Mouse (Mus musculus) liver, embryonic 14.5 days (tissue): ENCODE data around the gene Hnrnpa0. TPM values are rescaled to one million over a fixed set of nuclear protein-coding genes. Genes with fewer than 3 reads are reported as not detected.
A peak's percentile ranks its signal among the peaks of the same experiment; 100 is the strongest.

ENCODE experiments used
- ATAC-seq: fragments of 200-750 bp; cut with Nextera tagmentation; 2 replicates; pipeline ENCODE4 v1.8.0; 2017; ENCODE audit warnings: moderate number of reproducible peaks, mild to moderate bottlenecking, moderate library complexity; ENCODE audit not compliant: insufficient read depth
- DNase-seq, 3 experiments: peaks; one replicate each; pipeline ENCODE4 v3.0.0-alpha.2; 2012 to 2013; ENCODE audit warnings: low read depth in 3 of 3, low spot score in 3 of 3
- H3K27ac ChIP-seq: fragments of 300-500 bp; sonication (generic); 2 replicates; pipeline ENCODE4 v1.5.1; 2014; ENCODE audit warnings: moderate library complexity, mild to moderate bottlenecking, control low read depth, inconsistent platforms
- H3K27me3 ChIP-seq: fragments of 300-500 bp; sonication (generic); 2 replicates; pipeline ENCODE4 v1.6.1; 2014; ENCODE audit warnings: mild to moderate bottlenecking, low read length, moderate library complexity; ENCODE audit not compliant: control insufficient read depth, insufficient read depth
- H3K36me3 ChIP-seq: fragments of 300-500 bp; sonication (generic); replicated peaks from 2 replicates; pipeline ENCODE4 v1.6.1; 2014; ENCODE audit warnings: low read depth; ENCODE audit not compliant: control insufficient read depth, insufficient read depth
- H3K4me1 ChIP-seq, 2 experiments: fragments of 200-500 bp in 1 of 2; fragments of 300-500 bp in 1 of 2; sonication (generic) in 1 of 2; replicated peaks; 2 replicates each; pipeline ENCODE4 v1.6.1; 2012 to 2014; ENCODE audit warnings: antibody characterized with exemption in 1 of 2, inconsistent platforms in 1 of 2, low read length in 1 of 2; ENCODE audit not compliant: control insufficient read depth in 2 of 2, insufficient read depth in 2 of 2
- H3K4me2 ChIP-seq: fragments of 300-500 bp; sonication (generic); 2 replicates; pipeline ENCODE4 v1.6.1; 2014; ENCODE audit warnings: low read depth, mild to moderate bottlenecking, control low read depth, moderate library complexity
- H3K4me3 ChIP-seq, 2 experiments: fragments of 200-500 bp in 1 of 2; fragments of 300-500 bp in 1 of 2; sonication (generic) in 1 of 2; 2 replicates each; pipeline ENCODE4 v1.5.1; 2012 to 2014; ENCODE audit warnings: low read depth in 2 of 2, low read length in 2 of 2, mild to moderate bottlenecking in 2 of 2, control low read depth in 1 of 2, inconsistent platforms in 1 of 2, moderate library complexity in 1 of 2; ENCODE audit not compliant: insufficient read depth in 1 of 2
- H3K9ac ChIP-seq: fragments of 300-500 bp; sonication (generic); replicated peaks from 2 replicates; pipeline ENCODE4 v1.6.1; 2014; ENCODE audit warnings: mild to moderate bottlenecking, control low read depth, moderate library complexity
- H3K9me3 ChIP-seq: fragments of 300-500 bp; sonication (generic); 2 replicates; pipeline ENCODE4 v1.6.1; 2016; ENCODE audit warnings: low read length, mixed read lengths; ENCODE audit not compliant: control insufficient read depth
- CTCF ChIP-seq: IDR thresholded peaks from 2 replicates; pipeline ENCODE4 v1.5.1; 2016; ENCODE audit warnings: antibody characterized with exemption, low read depth, control low read depth
- EP300 ChIP-seq: IDR thresholded peaks from 2 replicates; pipeline ENCODE4 v1.6.1; 2016; ENCODE audit warnings: antibody characterized with exemption, low read depth
- WGBS: fragments of 180-500 bp; shearing (Covaris S2); extraction: QIAGEN DNeasy Blood & Tissue Kit; methylation state at CpG from one replicate; pipeline ENCODE4 v1.1.7; 2014; ENCODE audit not compliant: insufficient replicate concordance; 5-methylcytosine and 5-hydroxymethylcytosine counted together
- polyA plus RNA-seq, 2 experiments: library from polyadenylated mRNA; depleted of rRNA in 1 of 2; stranded (reverse) in 1 of 2; unstranded in 1 of 2; fragments of >200 nt; fragmentation: Nextera tagmentation in 1 of 2; extraction: Ambion mirVana in 1 of 2; gene quantifications; 2 replicates each; pipeline versions ENCODE4 v1.2.1 to v1.2.3; 2012 to 2014

Gene Hnrnpa0
- polyA plus RNA-seq, 2 experiments: 9.7 to 62.9 TPM

GRCm38 (mm10) chr13:58160761-58161160 lies 32.4 kb upstream of the Hnrnpa0 start:
- Histone ChIP-seq H3K27me3 (no peaks in the 10 kb centered on the region), H3K27ac (no peak overlapping the region), H3K9me3 (no peaks in the 10 kb centered on the region), H3K9ac (no peak overlapping the region), H3K4me3 (no peak overlapping the region), H3K4me2 (no peak overlapping the region), H3K36me3 (no peaks in the 10 kb centered on the region; the same call in 1 of the 2 replicates), H3K4me1 (peaks cover 0 to 6% of the 10 kb centered on the region in 2 experiments; a peak in 2 of 4 replicates)
- DNase-seq (no peak), ATAC-seq (no peak)
- 82% methylated on average over 15 of the region's 15 CpGs for WGBS
- no peak for TF ChIP-seq EP300
- no peak for TF ChIP-seq CTCF

- peak overlapping the region; percentile 53 for H3K27ac ChIP-seq
- H3K27me3 ChIP-seq: no peaks in the 10 kb centered on the region
- H3K9me3 ChIP-seq: no peaks in the 10 kb centered on the region
Observed at GRCm38 (mm10) chr13:58158099-58158912, 29.9 kb upstream of the Hnrnpa0 start.

GRCm38 (mm10) chr13:58157447-58158098 lies 29.2 kb upstream of the Hnrnpa0 start, which contains the start of gene Idnk:
TSS of gene Idnk (plus strand) at chr13:58157649.
- WGBS: under 1% methylated on average over 30 of the region's 30 CpGs
- H3K36me3 ChIP-seq: no peaks in the 10 kb centered on the region; the same call in 1 of the 2 replicates
- peak; percentile 87 for ATAC-seq

More at GRCm38 (mm10) chr13:58158099-58158912, 29.9 kb upstream of the Hnrnpa0 start:
- WGBS: 3% methylated on average over 16 of the region's 16 CpGs
- ATAC-seq (peak; percentile 67), DNase-seq (peak; percentile 83 to 88 (median 83))
- TF ChIP-seq EP300 (no peak), CTCF (peak; percentile 98)
- Histone ChIP-seq H3K4me2 (peak overlapping the region; percentile 83), H3K9ac (peak overlapping the region; percentile 76), H3K4me1 (peaks cover 0 to 6% of the 10 kb centered on the region in 2 experiments; a peak in 2 of 4 replicates), H3K4me3 (peak overlapping the region; percentile 79 to 90), H3K36me3 (no peaks in the 10 kb centered on the region; the same call in 1 of the 2 replicates)

GRCm38 (mm10) chr13:58157036-58157435 lies 28.7 kb upstream of the Hnrnpa0 start:
- DNase-seq (no peak), ATAC-seq (peak; percentile 40; the same call in 1 of the 2 replicates)
- peak overlapping the region; percentile 29; the same call in 1 of the 2 replicates for H3K9ac ChIP-seq
- H3K4me1 ChIP-seq: peaks cover 0 to 6% of the 10 kb centered on the region in 2 experiments; a peak in 2 of 4 replicates
- TF ChIP-seq EP300 (no peak), CTCF (no peak)
- H3K27ac ChIP-seq: no peak overlapping the region
- H3K4me2 ChIP-seq: peak overlapping the region; percentile 83
- H3K4me3 ChIP-seq: peak overlapping the region; percentile 79 to 90
- WGBS: 11% methylated on average over 8 of the region's 8 CpGs
- no peaks in the 10 kb centered on the region for H3K9me3 ChIP-seq
- no peaks in the 10 kb centered on the region; the same call in 1 of the 2 replicates for H3K36me3 ChIP-seq
- H3K27me3 ChIP-seq: no peaks in the 10 kb centered on the region

More at GRCm38 (mm10) chr13:58157447-58158098, 29.2 kb upstream of the Hnrnpa0 start, which contains the start of gene Idnk:
- Histone ChIP-seq H3K4me3 (peak within 1 kb of the TSS; percentile 79 to 90), H3K4me1 (peaks cover 0 to 6% of the 10 kb centered on the region in 2 experiments; a peak in 2 of 4 replicates), H3K27ac (peak within 1 kb of the TSS; percentile 53), H3K9me3 (no peaks in the 10 kb centered on the region), H3K4me2 (peak within 1 kb of the TSS; percentile 83), H3K9ac (peak within 1 kb of the TSS; percentile 76), H3K27me3 (no peaks in the 10 kb centered on the region)
- TF ChIP-seq EP300 (no peak), CTCF (peak; percentile 73)
- DNase-seq: peak; percentile 73 to 78 (median 76)
